ENCODE assay signal across 22 mouse cellular contexts in the genomic region with DNA sequence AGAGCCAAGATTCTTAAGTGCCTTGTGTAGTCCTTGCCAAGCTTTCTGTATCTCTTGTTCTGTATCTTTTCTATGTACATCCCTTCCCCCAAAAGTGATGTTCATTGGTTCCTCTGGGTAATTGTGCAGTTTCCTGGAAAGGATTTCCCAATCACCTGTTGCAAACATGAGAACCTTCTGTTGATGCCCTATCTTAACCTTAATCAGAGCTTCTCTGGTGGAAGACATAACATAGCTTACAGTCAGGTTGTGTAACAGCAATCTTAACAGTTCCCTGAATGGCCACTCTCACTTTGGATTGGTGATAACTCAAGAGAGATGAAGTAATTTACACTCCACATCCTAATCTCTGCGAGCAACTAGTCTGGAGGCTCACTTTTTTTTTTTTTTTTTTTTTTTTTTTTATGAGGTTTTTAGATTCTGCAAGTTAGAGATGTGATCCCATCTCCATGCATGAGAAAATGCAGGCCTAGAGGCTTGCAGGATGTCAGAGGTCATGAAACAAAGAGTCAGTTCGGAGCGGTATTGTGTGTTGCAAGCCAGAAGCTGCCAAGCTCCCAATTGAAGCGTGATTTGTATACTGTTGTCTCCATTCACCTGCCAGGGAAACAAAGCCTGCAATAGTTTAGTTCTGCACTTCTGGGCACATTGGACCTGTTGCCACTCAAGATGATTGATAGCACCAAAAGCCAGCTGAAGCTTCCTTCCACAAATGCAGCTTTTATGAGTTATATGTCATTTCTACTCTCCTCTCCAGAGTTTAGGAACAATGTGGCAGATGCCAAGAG. TPM values are rescaled to one million over a fixed set of nuclear protein-coding genes. Genes with fewer than 3 reads are reported as not detected.
DNase-seq lines count a peak whose midpoint lies in the region; ATAC-seq and TF ChIP-seq lines count a peak whose summit lies in the region.
"Had no signal": no experiment of that assay in that cellular context is flagged by ENCODE, and none has a peak within 500 bp of the region (broad histone marks: within the 10 kb centered on the region; RNA-seq: fewer than 3 reads in every experiment).

No protein-coding gene starts in this region.

- H3K9ac ChIP-seq in hindbrain, embryonic 13.5 days = no peak overlapping the region
- H3K9ac ChIP-seq in lung, postnatal 0 days (replicated peaks; ENCODE audit: low read depth) = no peak overlapping the region
- H3K9ac ChIP-seq: embryonic facial prominence, embryonic 13.5 days; limb, embryonic 13.5 days had no signal

- TF ChIP-seq POLR2A in myocyte (IDR thresholded peaks at IDR 0.05; ENCODE audit: insufficient read length, low read depth) = peak; percentile 12

- no peak for ATAC-seq in hindbrain, embryonic 13.5 days (ENCODE audit: low FRiP score)
- peak; percentile 50 for ATAC-seq in lung, postnatal 0 days
- ATAC-seq: hindbrain, embryonic 16.5 days had no signal

- no peak for TF ChIP-seq CTCF in lung, postnatal 0 days (IDR thresholded peaks at IDR 0.05)

- H3K4me2 ChIP-seq in hindbrain, embryonic 13.5 days = no peak overlapping the region
- H3K4me2 ChIP-seq in lung, postnatal 0 days (replicated peaks; ENCODE audit: low read depth, low read length) = no peak overlapping the region
- H3K4me2 ChIP-seq in myocyte (ENCODE audit: low read depth) = no peak overlapping the region
- H3K4me2 ChIP-seq: embryonic facial prominence, embryonic 13.5 days; limb, embryonic 13.5 days had no signal

- peak; percentile 52 for DNase-seq in hindbrain, embryonic 10.5 days (ENCODE audit: low spot score)
- peak; percentile 84 for DNase-seq in lung, postnatal 0 days (ENCODE audit: low spot score)
- no peak for DNase-seq in lung, postnatal 4 days
- peak; percentile 38 for DNase-seq in embryo, embryonic 9.5 days (ENCODE audit: extremely low spot score)
- DNase-seq in adrenal gland, adult 2 months = no peak
- no peak for DNase-seq in gastrocnemius, postnatal 4 days (ENCODE audit: low spot score in 2 of 2)
- DNase-seq: adrenal gland, postnatal 10 days; cerebellum, adult 11-12 months; cerebellum, postnatal 25 days; gastrocnemius, adult 2 months; kidney, adult 11 months; kidney, postnatal 14 days; thymus, postnatal 36 days had no signal

- H3K27ac ChIP-seq in hindbrain, embryonic 10.5 days = peak overlapping the region; percentile 9; the same call in 1 of the 2 replicates
- H3K27ac ChIP-seq in hindbrain, embryonic 13.5 days = no peak overlapping the region
- no peak overlapping the region for H3K27ac ChIP-seq in lung, postnatal 0 days (ENCODE audit: low read length)
- H3K27ac ChIP-seq: embryonic facial prominence, embryonic 13.5 days; limb, embryonic 13.5 days had no signal

- WGBS in hindbrain, embryonic 10.5 days = 33% methylated on average over 4 of the region's 4 CpGs
- WGBS in hindbrain, embryonic 13.5 days = 16% methylated on average over 4 of the region's 4 CpGs
- 33% methylated on average over 4 of the region's 4 CpGs for WGBS in lung, postnatal 0 days

- TF ChIP-seq EP300 in lung, postnatal 0 days (IDR thresholded peaks at IDR 0.05) = peak; percentile 87

- peaks cover 20% of the 10 kb centered on the region for H3K79me2 ChIP-seq in myocyte (ENCODE audit: control insufficient read depth, insufficient read depth)

- no peak overlapping the region for H3K4me3 ChIP-seq in hindbrain, embryonic 10.5 days
- no peak overlapping the region for H3K4me3 ChIP-seq in hindbrain, embryonic 13.5 days
- no peak overlapping the region for H3K4me3 ChIP-seq in lung, postnatal 0 days (ENCODE audit: low read depth, low read length)
- no peak overlapping the region for H3K4me3 ChIP-seq in myocyte
- H3K4me3 ChIP-seq: embryonic facial prominence, embryonic 13.5 days; gastrocnemius, adult 2 months; limb, embryonic 13.5 days had no signal

- H3ac ChIP-seq in myocyte (ENCODE audit: control insufficient read depth, insufficient read length) = no peak overlapping the region

- H3K4me1 ChIP-seq in hindbrain, embryonic 10.5 days (replicated peaks) = peaks cover 53% of the 10 kb centered on the region
- H3K4me1 ChIP-seq in hindbrain, embryonic 13.5 days (replicated peaks) = peaks cover 17% of the 10 kb centered on the region
- peaks cover 14% of the 10 kb centered on the region for H3K4me1 ChIP-seq in lung, postnatal 0 days (ENCODE audit: insufficient read depth, low read depth, low read length)

- H3K9me3 ChIP-seq in hindbrain, embryonic 10.5 days = no peaks in the 10 kb centered on the region
- H3K9me3 ChIP-seq in hindbrain, embryonic 13.5 days = no peaks in the 10 kb centered on the region
- H3K9me3 ChIP-seq in lung, postnatal 0 days (ENCODE audit: low read length) = no peaks in the 10 kb centered on the region
- H3K9me3 ChIP-seq: embryonic facial prominence, embryonic 13.5 days; limb, embryonic 13.5 days had no signal

- H3K36me3 ChIP-seq in hindbrain, embryonic 10.5 days = peaks cover 51% of the 10 kb centered on the region
- H3K36me3 ChIP-seq in hindbrain, embryonic 13.5 days = peaks cover 35% of the 10 kb centered on the region
- H3K36me3 ChIP-seq in lung, postnatal 0 days (ENCODE audit: insufficient read depth, low read length) = peaks cover 22% of the 10 kb centered on the region
- peaks cover 61% of the 10 kb centered on the region for H3K36me3 ChIP-seq in myocyte (ENCODE audit: control insufficient read depth, insufficient read depth)

- H3K27me3 ChIP-seq in hindbrain, embryonic 10.5 days (ENCODE audit: insufficient read depth, poor library complexity, severe bottlenecking) = peaks cover 3% of the 10 kb centered on the region
- peaks cover 18% of the 10 kb centered on the region for H3K27me3 ChIP-seq in hindbrain, embryonic 13.5 days
- H3K27me3 ChIP-seq in lung, postnatal 0 days (replicated peaks; ENCODE audit: insufficient read depth, low read length) = no peaks in the 10 kb centered on the region
- H3K27me3 ChIP-seq in myocyte (ENCODE audit: control insufficient read depth, insufficient read depth, insufficient read length) = no peaks in the 10 kb centered on the region
- H3K27me3 ChIP-seq: embryonic facial prominence, embryonic 13.5 days; limb, embryonic 13.5 days had no signal

TF ChIP-seq in myocyte, 11 proteins besides CTCF, POLR2A, EP300 and RAD21:
- TF ChIP-seq POLR2AphosphoS2 (IDR thresholded peaks at IDR 0.05; ENCODE audit: insufficient read length, low read depth) = no peak
- TF ChIP-seq E2F4 (IDR thresholded peaks at IDR 0.05; ENCODE audit: insufficient read depth) = no peak

RNA-seq across cellular contexts. Expression of a gene that starts 4.6 kb away (rescaled TPM):
- polyA plus RNA-seq in hindbrain, embryonic 10.5 days (2016; fragmentation: Nextera tagmentation; extraction: Ambion mirVana) = 7.6 and 10.2 TPM in 2 replicates
- 3.0 and 4.4 TPM in 2 replicates for polyA plus RNA-seq in hindbrain, embryonic 13.5 days (2015; fragmentation: Nextera tagmentation; extraction: Ambion mirVana)
- 10.9 and 11.6 TPM in 2 replicates for polyA plus RNA-seq in lung, postnatal 0 days (2015; fragmentation: Nextera tagmentation; extraction: Ambion mirVana)
- polyA plus RNA-seq in myocyte (2012; fragmentation: generic; extraction: Trizol) = 19.5 TPM
- 10 to 100 TPM; 10.4 to 12.6 TPM for total RNA-seq in adrenal gland, adult 2 months (2021)
- polyA plus RNA-seq in adrenal gland, adult 2 months (2012; rRNA removed) = 7.5 and 7.7 TPM in 2 replicates
- 1 to 10 TPM; 7.0 TPM for total RNA-seq in gastrocnemius, postnatal 4 days (2021)

RNA-seq across cellular contexts. Expression of a gene that starts 9.4 kb away (rescaled TPM):
- 310 and 365 TPM in 2 replicates for polyA plus RNA-seq in hindbrain, embryonic 10.5 days (2016; fragmentation: Nextera tagmentation; extraction: Ambion mirVana)
- 464 and 480 TPM in 2 replicates for polyA plus RNA-seq in hindbrain, embryonic 13.5 days (2015; fragmentation: Nextera tagmentation; extraction: Ambion mirVana)
- polyA plus RNA-seq in lung, postnatal 0 days (2015; fragmentation: Nextera tagmentation; extraction: Ambion mirVana) = 364 and 369 TPM in 2 replicates
- polyA plus RNA-seq in myocyte (2012; fragmentation: generic; extraction: Trizol) = 447 TPM
- 100 to 1,000 TPM; 166 to 207 TPM for total RNA-seq in adrenal gland, adult 2 months (2021)
- polyA plus RNA-seq in adrenal gland, adult 2 months (2012; rRNA removed) = 21.2 and 22.1 TPM in 2 replicates
- total RNA-seq in gastrocnemius, postnatal 4 days (2021) = 100 to 1,000 TPM; 224 to 226 TPM

RNA-seq across cellular contexts. Expression of a gene that starts 51.1 kb away (rescaled TPM):
- polyA plus RNA-seq in hindbrain, embryonic 10.5 days (2016; fragmentation: Nextera tagmentation; extraction: Ambion mirVana) = not detected in 2 replicates
- not detected in 2 replicates for polyA plus RNA-seq in hindbrain, embryonic 13.5 days (2015; fragmentation: Nextera tagmentation; extraction: Ambion mirVana)
- not detected in 2 replicates for polyA plus RNA-seq in lung, postnatal 0 days (2015; fragmentation: Nextera tagmentation; extraction: Ambion mirVana)
- not detected for polyA plus RNA-seq in myocyte (2012; fragmentation: generic; extraction: Trizol)
- total RNA-seq in adrenal gland, adult 2 months (2021) = not detected
- polyA plus RNA-seq in adrenal gland, adult 2 months (2012; rRNA removed) = not detected in 2 replicates
- not detected for total RNA-seq in gastrocnemius, postnatal 4 days (2021)
- total RNA-seq: adrenal gland, postnatal 10 days; gastrocnemius, adult 2 months; heart, adult 8-10 months; layer of hippocampus, adult 8-10 months; left cerebral cortex, adult 8-10 months had no signal
- polyA plus RNA-seq: embryonic facial prominence, embryonic 13.5 days; heart, postnatal 0 days; hindbrain, embryonic 16.5 days; limb, embryonic 13.5 days had no signal

RNA-seq across cellular contexts. Expression of a gene that starts 58.2 kb away (rescaled TPM):
- polyA plus RNA-seq in hindbrain, embryonic 10.5 days (2016; fragmentation: Nextera tagmentation; extraction: Ambion mirVana) = 6.6 and 6.9 TPM in 2 replicates
- polyA plus RNA-seq in hindbrain, embryonic 13.5 days (2015; fragmentation: Nextera tagmentation; extraction: Ambion mirVana) = 5.3 and 5.6 TPM in 2 replicates
- 1.7 and 1.9 TPM in 2 replicates for polyA plus RNA-seq in lung, postnatal 0 days (2015; fragmentation: Nextera tagmentation; extraction: Ambion mirVana)
- polyA plus RNA-seq in myocyte (2012; fragmentation: generic; extraction: Trizol) = 18.8 TPM
- 10 to 100 TPM; 51.5 to 57.1 TPM for total RNA-seq in adrenal gland, adult 2 months (2021)
- 96.9 and 101 TPM in 2 replicates for polyA plus RNA-seq in adrenal gland, adult 2 months (2012; rRNA removed)
- total RNA-seq in gastrocnemius, postnatal 4 days (2021) = 1 to 10 TPM; 4.3 to 5.3 TPM

Comparison
In these comparisons a context has a peak if more than half of its experiments do, and no peak if none do; other contexts are left out.
1. DNase-seq: peak in hindbrain, embryonic 10.5 days (single experiment), lung, postnatal 0 days (single experiment) and embryo, embryonic 9.5 days (single experiment); none in lung, postnatal 4 days (0 of 2), adrenal gland, adult 2 months (single experiment) and gastrocnemius, postnatal 4 days (0 of 2).
2. RNA of a gene that starts 9.4 kb away (polyA plus RNA-seq): 464 to 480 TPM in hindbrain, embryonic 13.5 days, 447 TPM in myocyte (single experiment), 310 to 365 TPM in hindbrain, embryonic 10.5 days and 364 to 369 TPM in lung, postnatal 0 days; 21.2 to 22.1 TPM in adrenal gland, adult 2 months; every median in the first group is over 10 times any median in the second.